Mouse (Mus musculus) megakaryocyte, embryonic 14.5 days (primary cell): ENCODE measurements around the gene Kcnk13.

ENCODE experiments used
- FLI1 ChIP-seq: IDR thresholded peaks from 2 replicates; pipeline ENCODE4 v1.6.1; 2012; ENCODE audit warnings: low read length, inconsistent platforms, mixed read lengths
- GATA1 ChIP-seq: IDR thresholded peaks from 3 replicates; pipeline ENCODE4 v1.6.1; 2012; ENCODE audit warnings: mixed read lengths, low read length, inconsistent platforms, borderline replicate concordance

DNA sequence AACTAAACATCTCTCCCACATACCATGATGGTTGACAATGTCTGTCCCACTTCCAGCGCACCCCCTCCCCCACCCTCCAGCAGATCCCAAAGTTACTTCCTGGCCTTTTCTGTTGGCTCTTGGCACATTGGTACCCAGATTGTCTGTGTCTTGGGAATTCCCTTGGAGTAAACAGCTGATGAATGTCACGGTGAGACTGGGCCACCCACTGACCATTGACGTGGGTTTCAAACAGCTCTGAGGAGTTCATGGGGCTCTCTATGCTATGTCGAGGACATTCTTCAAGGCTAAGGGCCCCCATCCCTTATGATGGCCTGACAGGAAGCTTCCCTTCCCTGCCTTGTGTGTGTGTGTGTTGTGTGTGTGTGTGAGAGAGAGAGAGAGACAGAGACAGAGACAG lies 5.6 kb downstream of the Kcnk13 start:
- no peak for TF ChIP-seq GATA1
- TF ChIP-seq FLI1, result no peak
